Mouse (Mus musculus): ENCODE results near the gene Itpkc.
A peak's percentile ranks its signal among the peaks of the same experiment; 100 is the strongest.

Itpkc gene

GRCm38 (mm10) chr7:27162780-27163449, 65.5 kb downstream of the Itpkc start:
- no peak for DNase-seq

GRCm38 (mm10) chr7:27161744-27162143, 66.7 kb downstream of the Itpkc start:
- DNase-seq = no peak

GRCm38 (mm10) chr7:27160921-27161320, 67.5 kb downstream of the Itpkc start:
- DNase-seq = no peak

GRCm38 (mm10) chr7:27159882-27160281, 68.6 kb downstream of the Itpkc start:
- DNase-seq = peak; percentile 91

- DNase-seq = no peak
Measured at GRCm38 (mm10) chr7:27159256-27159655, 69.2 kb downstream of the Itpkc start.

GRCm38 (mm10) chr7:27158171-27158570, 70.3 kb downstream of the Itpkc start:
- no peak for DNase-seq

Measured in lung, postnatal 14 days (tissue).